Mouse (Mus musculus): ENCODE data around the gene Colgalt1.

Gene Colgalt1

GRCm38 (mm10) chr8:71670621-71671548 lies 60.1 kb downstream of the Colgalt1 start:
- DNase-seq, result peak; percentile 90

DNA sequence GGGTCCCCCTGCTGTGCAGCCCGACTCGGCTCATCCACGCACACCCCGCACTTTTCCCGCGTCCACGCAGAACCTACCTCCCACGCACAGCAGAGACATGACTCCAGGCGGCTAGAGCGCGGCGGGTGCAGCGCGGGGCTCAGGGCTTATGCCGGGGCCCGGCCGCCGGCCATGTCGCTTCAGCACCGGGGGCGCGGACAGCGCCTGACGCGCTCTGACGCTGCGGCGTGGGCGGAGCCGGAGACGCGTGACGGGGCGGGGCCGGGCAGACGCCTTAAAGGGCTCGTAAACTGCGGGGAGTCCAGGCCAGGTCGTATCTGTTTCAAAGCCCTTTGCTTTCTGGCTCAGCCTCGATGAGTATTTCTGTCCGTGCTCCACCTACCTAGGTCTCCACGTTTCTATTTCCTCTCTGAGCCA lies 60.8 kb downstream of the Colgalt1 start, which contains the start of gene Unc13a:
Gene Unc13a, minus strand, starts transcription at position 209 of the 417 bp plus-strand sequence.
- peak; percentile 91 for DNase-seq

- no peak for DNase-seq
Observed at GRCm38 (mm10) chr8:71672168-71672735, 61.5 kb downstream of the Colgalt1 start.

DNA sequence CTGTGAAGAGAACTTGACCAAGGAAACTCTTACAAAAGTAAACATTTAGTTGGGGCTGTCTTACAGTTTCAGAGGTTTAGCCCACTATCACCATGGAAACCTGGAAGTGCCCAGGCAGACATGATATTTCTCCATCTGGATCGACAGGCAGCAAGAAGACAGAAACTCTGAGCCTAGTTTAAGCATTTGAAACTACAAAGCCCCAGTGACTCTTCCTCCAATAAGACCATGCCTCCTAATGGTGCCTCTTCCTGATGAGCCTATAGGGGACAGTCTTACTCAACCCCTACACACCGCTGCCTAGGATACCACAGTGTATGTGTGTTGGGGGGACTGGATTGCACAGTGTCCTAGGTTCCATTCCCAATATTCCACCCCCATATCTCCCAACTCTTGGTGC lies 63.3 kb downstream of the Colgalt1 start:
- no peak for DNase-seq

All from retina, postnatal 1 day (tissue).